Mouse (Mus musculus): ENCODE data around the gene Ano6. TPM values are rescaled to one million over a fixed set of nuclear protein-coding genes. Genes with fewer than 3 reads are reported as not detected.
A peak's percentile ranks its signal among the peaks of the same experiment; 100 is the strongest.

Ano6 gene
- polyA plus RNA-seq, 1 experiment from 2014 or later: 35.2 TPM

DNA sequence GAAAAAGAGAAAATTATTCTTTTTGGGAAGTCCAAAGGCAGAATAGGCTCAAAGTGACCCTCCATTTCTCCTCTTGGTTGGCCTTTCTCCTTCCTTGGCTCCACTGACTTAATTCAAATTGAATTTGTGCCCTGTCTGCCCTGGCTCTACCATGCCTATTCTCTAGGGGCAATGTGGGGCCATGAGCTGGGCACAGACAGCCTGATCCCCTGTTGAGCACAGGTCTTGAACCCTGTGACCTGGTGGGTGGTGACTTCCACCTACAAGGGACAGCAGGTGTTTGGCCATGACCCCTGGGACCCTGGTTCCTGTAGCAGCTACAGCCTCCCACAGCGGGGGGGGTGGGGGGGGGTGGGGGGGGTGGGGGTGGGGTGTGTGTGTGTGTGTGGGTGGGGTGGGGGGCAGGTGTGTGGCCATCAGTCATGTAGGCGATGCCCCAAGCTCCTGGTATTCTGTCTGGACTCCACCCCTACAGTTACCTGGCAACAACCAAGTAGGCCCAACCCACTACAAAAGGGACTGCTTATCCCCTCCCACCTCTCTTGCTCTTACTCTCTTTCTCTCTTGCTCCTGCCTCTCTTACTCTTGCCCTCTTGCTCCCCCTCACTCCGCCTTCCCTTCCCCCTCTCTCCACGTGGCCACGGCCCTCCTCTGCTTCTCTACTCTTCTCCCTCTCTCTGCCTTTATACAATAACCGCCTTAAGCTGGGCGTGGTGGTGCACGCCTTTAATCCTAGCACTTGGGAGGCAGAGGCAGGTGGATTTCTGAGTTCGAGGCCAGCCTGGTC lies 28.8 kb downstream of the Ano6 start:
- H3K27me3 ChIP-seq (ENCODE audit: insufficient read depth, low read length): no peaks in the 10 kb centered on the region
- ATAC-seq (replicated peaks; ENCODE audit: low FRiP score, low read depth): no peak
- TF ChIP-seq CTCF (IDR thresholded peaks at IDR 0.05; ENCODE audit: low read depth): no peak
- no peaks in the 10 kb centered on the region for H3K36me3 ChIP-seq (ENCODE audit: insufficient read depth, low read length)
- H3K9me3 ChIP-seq (replicated peaks; ENCODE audit: low read length): no peaks in the 10 kb centered on the region
- H3K4me2 ChIP-seq (ENCODE audit: low read length): no peak overlapping the region
- H3K4me3 ChIP-seq (replicated peaks; ENCODE audit: low read depth, low read length): no peak overlapping the region
- no peak overlapping the region for H3K27ac ChIP-seq
- no peak for DNase-seq (ENCODE audit: low spot score)
- 0 out of 2 replicates have a peak, but pooled peaks cover 4% of the 10 kb centered on the region for H3K4me1 ChIP-seq (replicated peaks; ENCODE audit: insufficient read depth, low read length)
- 94% methylated on average over 8 of the region's 9 CpGs for WGBS
- no peak overlapping the region for H3K9ac ChIP-seq (ENCODE audit: low read depth, low read length)

DNA sequence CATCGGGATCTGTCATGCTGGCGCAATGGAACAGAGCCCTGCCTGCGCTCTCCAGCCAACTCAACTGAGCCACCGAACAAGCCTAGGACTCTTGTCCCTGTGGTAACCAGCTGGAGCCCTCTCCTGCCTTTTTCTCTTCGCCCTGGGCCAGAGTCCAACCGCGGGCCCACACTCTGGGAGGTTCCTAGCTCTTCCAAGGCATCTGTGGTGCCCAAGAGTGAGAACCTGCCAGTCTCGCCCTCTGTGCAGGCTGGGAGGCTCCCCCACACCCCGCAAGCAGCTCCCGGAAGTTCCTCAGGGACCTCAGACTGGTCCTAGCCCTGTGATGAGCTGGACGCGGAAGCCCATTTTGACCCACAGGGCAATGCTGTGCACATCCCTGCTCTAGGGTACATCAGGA lies 29.5 kb downstream of the Ano6 start:
- Histone ChIP-seq H3K9ac (ENCODE audit: low read depth, low read length) (no peak overlapping the region), H3K27ac (no peak overlapping the region), H3K27me3 (ENCODE audit: insufficient read depth, low read length) (no peaks in the 10 kb centered on the region), H3K36me3 (ENCODE audit: insufficient read depth, low read length) (no peaks in the 10 kb centered on the region), H3K9me3 (replicated peaks; ENCODE audit: low read length) (no peaks in the 10 kb centered on the region), H3K4me2 (ENCODE audit: low read length) (no peak overlapping the region), H3K4me3 (replicated peaks; ENCODE audit: low read depth, low read length) (no peak overlapping the region), H3K4me1 (replicated peaks; ENCODE audit: insufficient read depth, low read length) (0 out of 2 replicates have a peak, but pooled peaks cover 4% of the 10 kb centered on the region)
- 90% methylated on average over 12 of the region's 12 CpGs for WGBS
- DNase-seq (ENCODE audit: low spot score): no peak
- ATAC-seq (replicated peaks; ENCODE audit: low FRiP score, low read depth): no peak
- no peak for TF ChIP-seq CTCF (IDR thresholded peaks at IDR 0.05; ENCODE audit: low read depth)

DNA sequence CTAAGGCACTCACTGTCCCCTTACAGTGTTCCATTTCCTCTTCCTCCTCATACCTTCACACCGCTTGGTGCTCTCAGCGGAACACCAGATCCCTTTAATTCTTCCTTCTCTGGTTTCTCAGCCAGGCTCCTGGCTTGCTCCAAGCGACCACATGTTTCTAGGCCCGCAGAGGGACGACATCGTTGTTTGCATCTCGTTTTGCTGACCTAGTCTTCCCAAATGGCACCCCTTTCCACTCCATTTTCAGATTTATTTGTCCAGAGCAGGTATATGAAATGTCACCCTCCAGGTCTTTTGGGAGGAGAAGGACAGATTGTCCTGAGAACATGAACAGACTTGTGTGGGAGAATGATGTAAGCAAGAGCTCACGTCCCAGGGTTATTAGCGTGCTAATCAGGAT lies 30.0 kb downstream of the Ano6 start:
- DNase-seq (ENCODE audit: low spot score) (no peak), ATAC-seq (replicated peaks; ENCODE audit: low FRiP score, low read depth) (no peak)
- 0 out of 2 replicates have a peak, but pooled peaks cover 4% of the 10 kb centered on the region for H3K4me1 ChIP-seq (replicated peaks; ENCODE audit: insufficient read depth, low read length)
- no peak overlapping the region for H3K4me3 ChIP-seq (replicated peaks; ENCODE audit: low read depth, low read length)
- H3K9ac ChIP-seq (ENCODE audit: low read depth, low read length): no peak overlapping the region
- H3K9me3 ChIP-seq (replicated peaks; ENCODE audit: low read length): no peaks in the 10 kb centered on the region
- no peaks in the 10 kb centered on the region for H3K36me3 ChIP-seq (ENCODE audit: insufficient read depth, low read length)
- no peak overlapping the region for H3K4me2 ChIP-seq (ENCODE audit: low read length)
- H3K27ac ChIP-seq: no peak overlapping the region
- WGBS: 87% methylated on average over 9 of the region's 9 CpGs
- no peaks in the 10 kb centered on the region for H3K27me3 ChIP-seq (ENCODE audit: insufficient read depth, low read length)
- no peak for TF ChIP-seq CTCF (IDR thresholded peaks at IDR 0.05; ENCODE audit: low read depth)

DNA sequence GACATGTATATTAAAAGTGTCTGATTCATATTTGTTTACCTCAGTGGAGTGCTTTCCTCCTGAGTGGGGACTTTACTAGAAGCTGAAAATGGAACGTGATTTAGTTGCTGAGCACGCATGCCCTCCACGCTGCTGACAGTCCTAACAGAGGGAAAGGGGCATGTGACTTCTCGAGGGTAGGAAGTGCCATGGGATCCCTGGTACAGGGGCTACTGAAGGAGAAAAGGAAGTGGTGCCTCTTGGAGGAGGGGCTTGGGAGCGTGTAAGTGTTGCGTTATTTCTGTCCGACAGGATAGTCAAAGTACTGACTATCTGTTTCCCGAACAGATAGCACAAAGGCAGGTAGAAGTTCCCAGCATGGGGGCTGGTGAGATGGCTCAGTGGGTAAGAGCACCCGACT lies 31.5 kb downstream of the Ano6 start:
- Histone ChIP-seq H3K4me2 (ENCODE audit: low read length) (no peak overlapping the region), H3K27me3 (ENCODE audit: insufficient read depth, low read length) (no peaks in the 10 kb centered on the region), H3K9me3 (replicated peaks; ENCODE audit: low read length) (no peaks in the 10 kb centered on the region), H3K27ac (no peak overlapping the region), H3K4me3 (replicated peaks; ENCODE audit: low read depth, low read length) (no peak overlapping the region), H3K9ac (ENCODE audit: low read depth, low read length) (no peak overlapping the region), H3K4me1 (replicated peaks; ENCODE audit: insufficient read depth, low read length) (peaks cover 4% of the 10 kb centered on the region; the same call in 1 of the 2 replicates), H3K36me3 (ENCODE audit: insufficient read depth, low read length) (no peaks in the 10 kb centered on the region)
- DNase-seq (ENCODE audit: low spot score) (no peak), ATAC-seq (replicated peaks; ENCODE audit: low FRiP score, low read depth) (no peak)
- no peak for TF ChIP-seq CTCF (IDR thresholded peaks at IDR 0.05; ENCODE audit: low read depth)
- WGBS: 89% methylated on average over 9 of the region's 9 CpGs

DNA sequence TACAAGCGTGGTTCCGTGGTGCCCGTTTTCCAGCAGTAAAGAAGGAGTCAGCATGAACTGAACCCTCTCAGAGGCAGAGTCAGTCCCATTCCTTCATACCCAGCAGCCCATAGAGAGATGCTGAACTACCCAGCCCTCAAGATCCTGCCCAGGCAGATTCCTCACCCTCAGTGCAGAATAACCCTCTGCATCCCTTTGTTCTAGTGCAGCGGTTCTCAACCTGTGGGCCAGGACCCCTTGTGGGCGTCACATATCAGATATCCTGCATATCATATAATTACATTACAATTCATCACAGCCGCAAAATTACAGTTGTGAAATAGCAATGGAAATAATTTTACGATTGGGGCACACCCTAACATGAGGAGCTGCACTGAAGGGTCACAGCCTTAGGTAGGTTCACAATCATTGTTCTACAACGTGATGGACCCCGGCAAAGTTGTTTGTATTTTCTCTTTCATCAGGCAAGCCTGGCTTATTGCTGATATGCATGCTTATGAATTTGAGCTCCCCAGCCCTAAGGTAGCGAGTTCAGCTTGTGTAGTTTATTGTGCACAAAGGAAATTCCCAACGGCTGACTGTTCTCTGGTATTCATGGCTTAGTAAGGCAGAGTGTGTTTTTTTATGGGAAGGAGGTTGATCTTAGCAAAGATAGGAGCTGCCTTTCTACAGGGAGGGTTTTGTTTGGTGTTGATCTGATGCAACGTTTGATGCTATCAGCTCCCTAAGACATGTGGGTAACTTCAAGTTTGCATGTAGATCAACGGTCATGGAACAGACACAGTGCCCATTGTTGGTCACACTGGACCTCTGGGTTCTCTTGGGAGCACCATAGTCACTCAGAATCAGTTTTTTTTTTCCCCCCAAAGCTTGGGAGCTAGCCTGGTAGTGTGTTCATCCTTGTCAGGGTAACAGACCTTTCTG lies 33.0 kb downstream of the Ano6 start:
- Histone ChIP-seq H3K4me3 (replicated peaks; ENCODE audit: low read depth, low read length) (no peak overlapping the region), H3K9me3 (replicated peaks; ENCODE audit: low read length) (no peaks in the 10 kb centered on the region), H3K4me1 (replicated peaks; ENCODE audit: insufficient read depth, low read length) (peaks cover 11% of the 10 kb centered on the region), H3K9ac (ENCODE audit: low read depth, low read length) (no peak overlapping the region), H3K4me2 (ENCODE audit: low read length) (no peak overlapping the region), H3K27ac (peak overlapping the region; percentile 70; the same call in 1 of the 2 replicates), H3K27me3 (ENCODE audit: insufficient read depth, low read length) (no peaks in the 10 kb centered on the region), H3K36me3 (ENCODE audit: insufficient read depth, low read length) (no peaks in the 10 kb centered on the region)
- no peak for TF ChIP-seq CTCF (IDR thresholded peaks at IDR 0.05; ENCODE audit: low read depth)
- DNase-seq (ENCODE audit: low spot score) (no peak), ATAC-seq (replicated peaks; ENCODE audit: low FRiP score, low read depth) (no peak)
- 68% methylated on average over 13 of the region's 13 CpGs for WGBS

DNA sequence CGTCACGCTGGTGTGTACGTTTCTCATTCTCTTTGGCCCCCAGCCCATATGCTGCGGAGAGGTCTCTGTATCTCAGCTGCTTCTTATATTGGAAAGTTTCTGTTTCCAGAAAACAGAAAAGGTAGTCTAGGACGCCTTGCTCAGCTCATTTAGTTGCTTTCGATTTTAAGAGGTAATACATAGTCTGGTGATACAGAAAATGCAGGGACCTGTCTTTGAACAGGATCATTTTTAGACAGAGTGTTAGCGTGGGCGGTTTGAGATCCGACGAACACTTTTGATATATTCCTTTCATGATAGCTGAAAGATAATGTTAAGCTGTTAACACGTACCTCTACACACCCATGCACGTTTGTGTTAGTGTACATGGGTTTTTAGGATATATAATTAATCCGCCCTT lies 35.9 kb downstream of the Ano6 start:
- Histone ChIP-seq H3K4me2 (ENCODE audit: low read length) (no peak overlapping the region), H3K9ac (ENCODE audit: low read depth, low read length) (no peak overlapping the region), H3K27ac (no peak overlapping the region), H3K27me3 (ENCODE audit: insufficient read depth, low read length) (no peaks in the 10 kb centered on the region), H3K36me3 (ENCODE audit: insufficient read depth, low read length) (no peaks in the 10 kb centered on the region), H3K9me3 (replicated peaks; ENCODE audit: low read length) (no peaks in the 10 kb centered on the region), H3K4me1 (replicated peaks; ENCODE audit: insufficient read depth, low read length) (peaks cover 36% of the 10 kb centered on the region), H3K4me3 (replicated peaks; ENCODE audit: low read depth, low read length) (no peak overlapping the region)
- no peak for ATAC-seq (replicated peaks; ENCODE audit: low FRiP score, low read depth)
- TF ChIP-seq CTCF (IDR thresholded peaks at IDR 0.05; ENCODE audit: low read depth): no peak
- WGBS: 75% methylated on average over 13 of the region's 13 CpGs
- DNase-seq (ENCODE audit: low spot score): no peak
